15 mouse cellular contexts compared by ENCODE assay signal in the genomic region with DNA sequence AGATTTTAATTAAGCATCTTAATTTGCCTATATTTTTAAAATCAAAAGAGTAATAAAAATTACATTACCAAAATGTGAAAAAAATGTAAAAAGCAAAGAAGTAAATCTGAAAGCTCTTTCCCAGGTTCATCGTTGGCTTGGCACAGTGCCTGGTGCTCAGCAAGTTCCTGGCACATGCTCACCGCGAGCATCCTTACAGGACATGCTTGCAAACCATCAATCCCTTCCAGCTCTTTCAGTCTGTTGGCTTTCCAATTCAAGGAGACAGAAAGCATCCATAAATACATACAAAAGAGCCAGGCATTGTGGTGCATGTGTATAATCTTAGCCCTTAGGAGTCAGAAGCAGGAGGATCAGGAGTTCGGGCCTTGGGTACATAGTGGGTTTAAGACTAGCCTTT.
DNase-seq lines count a peak whose midpoint lies in the region; ATAC-seq lines count a peak whose summit lies in the region.
"Had no signal": no experiment of that assay in that cellular context is flagged by ENCODE, and none has a peak within 500 bp of the region (broad histone marks: within the 10 kb centered on the region; RNA-seq: fewer than 3 reads in every experiment).

No protein-coding gene starts in this region.

- no peaks in the 10 kb centered on the region for H3K36me3 ChIP-seq in hindbrain, embryonic 16.5 days (ENCODE audit: control insufficient read depth, insufficient read depth, low read length)
- no peaks in the 10 kb centered on the region for H3K36me3 ChIP-seq in hindbrain, embryonic 12.5 days
- H3K36me3 ChIP-seq: G1E; limb, embryonic 12.5 days; liver, embryonic 15.5 days had no signal

- H3K4me3 ChIP-seq in hindbrain, embryonic 16.5 days (ENCODE audit: low read length): no peak overlapping the region
- no peak overlapping the region for H3K4me3 ChIP-seq in hindbrain, embryonic 12.5 days
- H3K4me3 ChIP-seq: limb, embryonic 12.5 days; liver, embryonic 15.5 days; myocyte had no signal

- H3K27me3 ChIP-seq in hindbrain, embryonic 16.5 days (replicated peaks; ENCODE audit: control insufficient read depth, insufficient read depth, low read length): no peaks in the 10 kb centered on the region
- H3K27me3 ChIP-seq in hindbrain, embryonic 12.5 days: no peaks in the 10 kb centered on the region
- H3K27me3 ChIP-seq: limb, embryonic 12.5 days; liver, embryonic 15.5 days had no signal

- 51% methylated on average over 4 of the region's 4 CpGs for WGBS in hindbrain, embryonic 16.5 days
- 65% methylated on average over 4 of the region's 4 CpGs for whole genome bisulfite sequencing in hindbrain, embryonic 12.5 days

- H3K27ac ChIP-seq in hindbrain, embryonic 16.5 days (ENCODE audit: low read depth, low read length): no peak overlapping the region
- no peak overlapping the region for H3K27ac ChIP-seq in hindbrain, embryonic 12.5 days
- H3K27ac ChIP-seq: limb, embryonic 12.5 days; liver, embryonic 15.5 days had no signal

- ATAC-seq in hindbrain, embryonic 16.5 days: peak; percentile 38; the same call in 1 of the 2 replicates
- ATAC-seq in hindbrain, embryonic 12.5 days (ENCODE audit: low FRiP score): no peak

- H3K9ac ChIP-seq in hindbrain, embryonic 16.5 days (ENCODE audit: low read depth, low read length): no peak overlapping the region
- no peak overlapping the region for H3K9ac ChIP-seq in hindbrain, embryonic 12.5 days
- H3K9ac ChIP-seq: limb, embryonic 12.5 days; liver, embryonic 15.5 days had no signal

- H3K4me1 ChIP-seq in hindbrain, embryonic 16.5 days (ENCODE audit: control insufficient read depth, insufficient read depth, low read depth, low read length): no peaks in the 10 kb centered on the region
- no peaks in the 10 kb centered on the region for H3K4me1 ChIP-seq in hindbrain, embryonic 12.5 days
- H3K4me1 ChIP-seq: limb, embryonic 12.5 days; liver, embryonic 15.5 days had no signal

- no peak overlapping the region for H3K4me2 ChIP-seq in hindbrain, embryonic 16.5 days (ENCODE audit: low read length)
- no peak overlapping the region for H3K4me2 ChIP-seq in hindbrain, embryonic 12.5 days (replicated peaks)
- H3K4me2 ChIP-seq: limb, embryonic 12.5 days; liver, embryonic 15.5 days had no signal

- peak; percentile 21 for DNase-seq in right cerebral cortex, postnatal 14 days
- DNase-seq in right cerebral cortex, postnatal 36 days (ENCODE audit: low spot score in 2 of 2): no peak
- peak; percentile 96 to 97 for DNase-seq in cerebellum, postnatal 10 days
- DNase-seq in testis, postnatal 10 days (ENCODE audit: low spot score): no peak
- no peak for DNase-seq in liver
- DNase-seq: adrenal gland, adult 2 months; gastrocnemius, postnatal 10 days; kidney, adult 9 months; lung, postnatal 14 days had no signal

- no peaks in the 10 kb centered on the region for H3K9me3 ChIP-seq in hindbrain, embryonic 16.5 days (ENCODE audit: control insufficient read depth, low read length)
- no peaks in the 10 kb centered on the region for H3K9me3 ChIP-seq in hindbrain, embryonic 12.5 days (replicated peaks)
- H3K9me3 ChIP-seq: limb, embryonic 12.5 days; liver, embryonic 15.5 days had no signal

Comparison
In these comparisons a context has a peak if more than half of its experiments do, and no peak if none do; other contexts are left out.
1. DNase-seq: peak in right cerebral cortex, postnatal 14 days (single experiment) and cerebellum, postnatal 10 days (2 of 2); none in right cerebral cortex, postnatal 36 days (0 of 2), testis, postnatal 10 days (single experiment) and liver (single experiment).